Mouse (Mus musculus): ENCODE measurements around the gene Zfp354a.

- TF ChIP-seq CTCF (IDR thresholded peaks at IDR 0.05; ENCODE audit: low read depth) (no peak), EP300 (optimal IDR thresholded peaks at IDR 0.05) (no peak)
Observed at GRCm38 (mm10) chr11:51063841-51064240, 4.8 kb downstream of the Zfp354a start.

All from stomach, postnatal 0 days (tissue).